ENCODE assay signal across 20 mouse cellular contexts in the genomic region with DNA sequence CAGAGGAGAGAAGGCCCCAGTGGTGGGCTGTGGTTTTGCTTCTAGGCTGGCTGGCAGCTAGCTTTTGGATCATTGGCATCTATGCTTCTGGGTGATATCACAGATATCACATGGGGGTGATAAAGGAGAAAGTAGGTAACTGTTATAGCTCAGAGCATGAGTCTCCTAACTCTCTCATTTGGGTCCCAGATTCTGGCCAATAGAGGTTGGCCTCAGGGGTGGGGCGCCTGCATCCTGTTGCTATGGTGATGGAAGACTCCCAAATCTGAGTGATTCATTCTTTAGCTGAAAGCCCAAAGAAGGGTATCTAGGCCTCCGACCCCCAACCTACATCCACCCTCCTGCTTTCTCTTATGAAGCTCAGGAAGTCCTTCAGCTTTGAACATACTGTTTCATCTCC. TPM values are rescaled to one million over a fixed set of nuclear protein-coding genes. Genes with fewer than 3 reads are reported as not detected.
DNase-seq lines count a peak whose midpoint lies in the region; ATAC-seq lines count a peak whose summit lies in the region.
"Had no signal": no experiment of that assay in that cellular context is flagged by ENCODE, and none has a peak within 500 bp of the region (broad histone marks: within the 10 kb centered on the region; RNA-seq: fewer than 3 reads in every experiment).

No protein-coding gene starts in this region.

- peak; percentile 43 for DNase-seq in CD4-positive, CD25-positive, alpha-beta regulatory T cell, adult 2 months (ENCODE audit: low read depth, low spot score)
- DNase-seq in thymus, postnatal 0 days (ENCODE audit: low spot score), result peak; percentile 46
- DNase-seq in thymus, adult 18-20 months, result no peak
- peak; percentile 66 for DNase-seq in CD4-positive helper T cell, adult 2 months (ENCODE audit: low read depth, low spot score)
- peak; percentile 72 for DNase-seq in induced T-regulatory cell, adult 2 months (ENCODE audit: low read depth)
- no peak for DNase-seq in gastrocnemius, adult 18-20 months (ENCODE audit: low spot score)
- no peak for DNase-seq in c-Kit-positive CD71-positive TER-119-positive erythroid progenitor cells, embryonic 14.5 days (ENCODE audit: low spot score)
- DNase-seq: adrenal gland, postnatal 10 days; adrenal gland, postnatal 36 days; cerebellum, adult 11-12 months; cerebellum, adult 8-10 months; cerebellum, postnatal 14 days; forebrain, postnatal 0 days; gastrocnemius, postnatal 25 days; heart, adult 2 months; heart, postnatal 14 days had no signal

- ATAC-seq in CD4-positive, CD25-positive, alpha-beta regulatory T cell, adult 4 months, result no peak
- ATAC-seq: forebrain, embryonic 14.5 days; forebrain, postnatal 0 days; intestine, embryonic 15.5 days had no signal

RNA-seq across cellular contexts. Expression of a gene that starts 2.8 kb away (rescaled TPM):
- polyA plus RNA-seq in CD4-positive, CD25-positive, alpha-beta regulatory T cell, adult 4 months (2017; shearing (Covaris generic)), result 10 to 100 TPM; 17.9 to 26.3 TPM
- polyA plus RNA-seq in thymus, postnatal 0 days (2015; fragmentation: Nextera tagmentation; extraction: Ambion mirVana), result 10.5 and 12.0 TPM in 2 replicates
- total RNA-seq in gastrocnemius, adult 18-20 months (2021), result under 1 TPM; 0.23 to 0.88 TPM

RNA-seq across cellular contexts. Expression of a gene that starts 34.1 kb away (rescaled TPM):
- under 1 TPM; 0.63 to 0.90 TPM for polyA plus RNA-seq in CD4-positive, CD25-positive, alpha-beta regulatory T cell, adult 4 months (2017; shearing (Covaris generic))
- 3.4 and 4.4 TPM in 2 replicates for polyA plus RNA-seq in thymus, postnatal 0 days (2015; fragmentation: Nextera tagmentation; extraction: Ambion mirVana)
- total RNA-seq in gastrocnemius, adult 18-20 months (2021), result 1 to 10 TPM; 3.4 to 7.0 TPM
- total RNA-seq: hematopoietic stem cell, adult 5-6 weeks had no signal

Comparison
In these comparisons a context has a peak if more than half of its experiments do, and no peak if none do; other contexts are left out.
1. DNase-seq: peak in CD4-positive, CD25-positive, alpha-beta regulatory T cell, adult 2 months (single experiment), thymus, postnatal 0 days (single experiment), CD4-positive helper T cell, adult 2 months (single experiment) and induced T-regulatory cell, adult 2 months (single experiment); none in thymus, adult 18-20 months (0 of 2), gastrocnemius, adult 18-20 months (single experiment) and c-Kit-positive CD71-positive TER-119-positive erythroid progenitor cells, embryonic 14.5 days (single experiment).